Mouse (Mus musculus) kidney, adult 2 months (tissue): ENCODE data around the gene Nploc4.

Experiments
- CTCF ChIP-seq: fragments of 200-500 bp; conservative IDR thresholded peaks from 2 replicates; pipeline ENCODE4 v1.5.1; 2011; ENCODE audit warnings: low read depth, mild to moderate bottlenecking, control low read depth, low read length, moderate library complexity, mixed read lengths; ENCODE audit not compliant: insufficient read depth, insufficient read length
- POLR2A ChIP-seq: fragments of 200-500 bp; IDR thresholded peaks from one replicate; pipeline ENCODE4 v1.6.1; 2011; ENCODE audit warnings: low read depth, low read length, control low read depth

- TF ChIP-seq POLR2A (peak; percentile 22), CTCF (no peak)
These were observed 47.7 kb upstream of the Nploc4 start for GRCm38 (mm10) chr11:120485251-120485650.
